Mouse (Mus musculus) CH12.LX (cell line): ENCODE measurements around the gene Tll2.

Experiments
- BHLHE40 ChIP-seq: IDR thresholded peaks from 2 replicates; pipeline ENCODE4 v1.6.1; 2011; ENCODE audit warnings: mild to moderate bottlenecking, low read depth, low read length, improper control_type of control experiment
- CTCF ChIP-seq, 2 experiments: IDR thresholded peaks in 1 of 2; conservative IDR thresholded peaks in 1 of 2; 2 replicates each; pipeline ENCODE4 v1.5.1; 2011 to 2012; ENCODE audit warnings: low read depth in 2 of 2, low read length in 2 of 2, improper control_type of control experiment in 1 of 2, inconsistent platforms in 1 of 2, mild to moderate bottlenecking in 1 of 2, moderate library complexity in 1 of 2
- ELF1 ChIP-seq: IDR thresholded peaks from 2 replicates; pipeline ENCODE4 v1.6.1; 2014; ENCODE audit warnings: low read depth, mild to moderate bottlenecking, inconsistent platforms, low read length, improper control_type of control experiment
- IRF4 ChIP-seq: IDR thresholded peaks from 2 replicates; pipeline ENCODE4 v1.6.1; 2014; ENCODE audit warnings: low read depth, mild to moderate bottlenecking, inconsistent platforms, low read length, improper control_type of control experiment
- JUN ChIP-seq: IDR thresholded peaks from 2 replicates; pipeline ENCODE4 v1.6.1; 2011; ENCODE audit warnings: low read depth, mild to moderate bottlenecking, low read length, improper control_type of control experiment, moderate library complexity; ENCODE audit not compliant: insufficient read depth
- JUND ChIP-seq: conservative IDR thresholded peaks from 2 replicates; pipeline ENCODE4 v1.6.1; 2011; ENCODE audit warnings: low read depth, low read length, improper control_type of control experiment
- KAT2A ChIP-seq: IDR thresholded peaks from 2 replicates; pipeline ENCODE4 v1.6.1; 2012; ENCODE audit warnings: low read length, improper control_type of control experiment, inconsistent platforms; ENCODE audit not compliant: insufficient replicate concordance
- MEF2A ChIP-seq: IDR thresholded peaks from 2 replicates; pipeline ENCODE4 v1.6.1; 2014; ENCODE audit warnings: low read depth, mild to moderate bottlenecking, inconsistent platforms, low read length, improper control_type of control experiment, borderline replicate concordance
- POLR2A ChIP-seq: IDR thresholded peaks from 2 replicates; pipeline ENCODE4 v1.6.1; 2011; ENCODE audit warnings: low read depth, mild to moderate bottlenecking, improper control_type of control experiment, low read length
- RCOR1 ChIP-seq: conservative IDR thresholded peaks from 2 replicates; pipeline ENCODE4 v1.6.1; 2012; ENCODE audit warnings: low read depth, mild to moderate bottlenecking, inconsistent platforms, low read length, improper control_type of control experiment
- SMC3 ChIP-seq: IDR thresholded peaks from 2 replicates; pipeline ENCODE4 v1.6.1; 2011; ENCODE audit warnings: low read depth, low read length, improper control_type of control experiment
- ZC3H11A ChIP-seq: IDR thresholded peaks from 2 replicates; pipeline ENCODE4 v1.6.1; 2012; ENCODE audit warnings: low read depth, mild to moderate bottlenecking, inconsistent platforms, low read length, improper control_type of control experiment
- ZKSCAN1 ChIP-seq: IDR thresholded peaks from 2 replicates; pipeline ENCODE4 v1.6.1; 2012; ENCODE audit warnings: low read depth, inconsistent platforms, low read length, improper control_type of control experiment, borderline replicate concordance

GRCm38 (mm10) chr19:41047437-41048186 lies 159.0 kb downstream of the Tll2 start:
- no peak for TF ChIP-seq CTCF (conservative IDR thresholded peaks at IDR 0.05 in 1 of 2, IDR thresholded peaks at IDR 0.05 in 1 of 2; ENCODE audit: low read depth in 2 of 2, low read length in 2 of 2)
- TF ChIP-seq POLR2A: no peak
- no peak for TF ChIP-seq IRF4
- no peak for TF ChIP-seq ZC3H11A
- TF ChIP-seq RCOR1: no peak
- no peak for TF ChIP-seq ELF1
- no peak for TF ChIP-seq ZKSCAN1
- TF ChIP-seq SMC3: no peak
- TF ChIP-seq JUND: no peak
- no peak for TF ChIP-seq MEF2A
- no peak for TF ChIP-seq KAT2A
- TF ChIP-seq JUN: no peak
- TF ChIP-seq BHLHE40: no peak
